Mouse (Mus musculus) thymus, postnatal 0 days (tissue): ENCODE data around the gene Rap1gap. TPM values are rescaled to one million over a fixed set of nuclear protein-coding genes. Genes with fewer than 3 reads are reported as not detected.

Experiments used
- DNase-seq: peaks from one replicate; pipeline ENCODE4 v3.0.0-alpha.2; 2015; ENCODE audit warnings: low spot score
- polyA plus RNA-seq: library from polyadenylated mRNA; unstranded; fragments of >200 nt; fragmentation: Nextera tagmentation; extraction: Ambion mirVana; gene quantifications from 2 replicates; pipeline ENCODE4 v1.2.1, GENCODE M21; 2015

Gene Rap1gap
- polyA plus RNA-seq, 1 experiment from 2014 or later = 5.5 TPM

- DNase-seq = no peak
Observed at GRCm38 (mm10) chr4:137687234-137687825, 22.8 kb downstream of the Rap1gap start.

GRCm38 (mm10) chr4:137692107-137692902 is 27.8 kb downstream of the Rap1gap start:
- DNase-seq = no peak

- DNase-seq = no peak
Observed at GRCm38 (mm10) chr4:137695300-137695699, 30.8 kb downstream of the Rap1gap start.

- DNase-seq = no peak
Observed at GRCm38 (mm10) chr4:137695900-137696299, 31.4 kb downstream of the Rap1gap start.

GRCm38 (mm10) chr4:137697156-137697885 is 32.8 kb downstream of the Rap1gap start:
- DNase-seq = no peak

- DNase-seq = no peak
Observed at GRCm38 (mm10) chr4:137698076-137698985, 33.8 kb downstream of the Rap1gap start.

- no peak for DNase-seq
Observed at GRCm38 (mm10) chr4:137699264-137700211, 35.0 kb downstream of the Rap1gap start.

- DNase-seq = no peak
Observed at GRCm38 (mm10) chr4:137700960-137701359, 36.4 kb downstream of the Rap1gap start.

- DNase-seq = no peak
Observed at GRCm38 (mm10) chr4:137703077-137703476, 38.6 kb downstream of the Rap1gap start.

GRCm38 (mm10) chr4:137704561-137704960 is 40.0 kb downstream of the Rap1gap start:
- no peak for DNase-seq

GRCm38 (mm10) chr4:137705379-137705778 is 40.9 kb downstream of the Rap1gap start:
- no peak for DNase-seq

- no peak for DNase-seq
Observed at GRCm38 (mm10) chr4:137706510-137706909, 42.0 kb downstream of the Rap1gap start.

GRCm38 (mm10) chr4:137707216-137707990 is 42.9 kb downstream of the Rap1gap start:
- DNase-seq = peak; percentile 90

- no peak for DNase-seq
Observed at GRCm38 (mm10) chr4:137712963-137713362, 48.4 kb downstream of the Rap1gap start.

- peak; percentile 23 for DNase-seq
Observed at GRCm38 (mm10) chr4:137714020-137714624, 49.6 kb downstream of the Rap1gap start.

GRCm38 (mm10) chr4:137717005-137717404 is 52.5 kb downstream of the Rap1gap start:
- DNase-seq = no peak

GRCm38 (mm10) chr4:137717671-137718070 is 53.1 kb downstream of the Rap1gap start:
- no peak for DNase-seq

- DNase-seq = no peak
Observed at GRCm38 (mm10) chr4:137719378-137720077, 55.0 kb downstream of the Rap1gap start.
